Mouse (Mus musculus): ENCODE measurements around the gene Pin1.

The Pin1 gene

GRCm38 (mm10) chr9:20697466-20697865, 45.6 kb downstream of the Pin1 start:
- no peak for DNase-seq (ENCODE audit: extremely low read depth, low read depth)

- DNase-seq (ENCODE audit: extremely low read depth, low read depth), result no peak
Observed at GRCm38 (mm10) chr9:20703832-20704380, 52.0 kb downstream of the Pin1 start.

- DNase-seq (ENCODE audit: extremely low read depth, low read depth), result no peak
Observed at GRCm38 (mm10) chr9:20705420-20705819, 53.5 kb downstream of the Pin1 start.

DNA sequence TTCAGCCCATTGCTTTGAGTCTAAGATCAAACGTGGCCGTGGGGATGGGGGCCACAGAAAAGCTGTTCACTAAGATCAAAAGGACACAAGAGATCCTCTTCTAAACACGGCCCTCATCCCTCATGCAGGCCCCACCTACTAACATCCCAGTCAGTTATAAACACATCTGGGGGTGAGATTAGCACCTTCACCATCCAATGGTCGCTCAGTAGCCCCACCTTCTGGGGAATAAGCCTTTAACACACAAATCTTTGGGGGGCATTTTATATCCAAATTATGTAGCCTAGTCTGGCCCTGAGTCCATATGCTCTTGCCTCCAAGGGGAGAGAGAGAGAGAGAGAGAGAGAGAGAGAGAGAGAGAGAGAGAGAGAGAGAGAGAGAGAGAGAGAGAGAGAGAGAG, 54.1 kb downstream of the Pin1 start:
- DNase-seq (ENCODE audit: extremely low read depth, low read depth), result no peak

- DNase-seq (ENCODE audit: extremely low read depth, low read depth), result no peak
Observed at GRCm38 (mm10) chr9:20710471-20710870, 58.6 kb downstream of the Pin1 start.

DNA sequence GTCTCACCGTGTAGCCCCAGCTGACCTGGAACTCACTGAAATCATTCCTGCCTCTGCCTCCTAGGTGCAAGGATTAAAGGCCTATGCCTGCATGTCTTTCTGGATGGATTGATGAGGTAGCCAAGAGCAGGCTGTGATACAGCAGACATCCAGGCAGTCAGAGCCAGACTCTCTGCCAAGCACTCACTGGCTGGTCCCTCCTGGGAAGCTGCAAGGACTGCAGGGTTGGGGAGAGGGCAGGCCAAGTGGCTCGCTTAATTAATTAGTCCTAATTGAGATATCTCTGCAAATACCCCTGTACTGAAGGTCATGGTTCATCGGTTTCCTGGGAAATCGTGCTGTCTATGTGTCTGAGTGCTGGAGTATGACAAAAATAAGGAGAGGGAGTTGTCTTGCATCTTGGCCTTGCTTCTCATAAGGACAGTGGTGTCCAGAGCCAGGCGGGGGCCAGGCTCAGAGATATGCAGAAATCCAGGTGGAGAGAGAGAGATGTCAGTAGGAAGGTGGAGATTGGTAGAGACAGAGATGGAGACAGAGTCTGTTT, 61.1 kb downstream of the Pin1 start:
- DNase-seq (ENCODE audit: extremely low read depth, low read depth), result no peak

DNA sequence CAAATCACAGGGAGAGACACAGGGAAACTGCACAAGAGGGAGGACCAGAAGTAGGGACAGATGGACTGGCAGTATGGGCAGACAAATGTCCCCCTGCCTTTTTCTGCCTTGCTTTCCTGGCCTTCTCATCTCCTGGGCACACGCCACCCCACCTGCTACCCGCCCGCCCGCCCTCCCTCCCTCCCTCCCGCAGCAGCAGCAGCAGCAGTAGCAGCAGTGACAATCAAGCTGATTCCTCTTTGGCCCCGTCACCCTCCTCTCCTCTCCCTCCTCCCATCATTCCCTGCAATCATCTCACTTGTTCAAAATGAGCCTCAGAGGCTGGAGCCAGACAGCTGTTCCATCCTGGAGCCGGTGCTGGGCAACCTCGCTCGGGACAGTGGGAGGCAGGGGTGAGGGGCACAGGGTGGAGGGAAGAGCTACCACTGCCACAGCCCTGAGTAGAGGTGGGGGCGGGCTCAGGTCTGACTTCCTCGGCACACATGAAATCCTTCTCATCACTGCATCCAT, 61.6 kb downstream of the Pin1 start:
- DNase-seq (ENCODE audit: extremely low read depth, low read depth), result no peak

DNA sequence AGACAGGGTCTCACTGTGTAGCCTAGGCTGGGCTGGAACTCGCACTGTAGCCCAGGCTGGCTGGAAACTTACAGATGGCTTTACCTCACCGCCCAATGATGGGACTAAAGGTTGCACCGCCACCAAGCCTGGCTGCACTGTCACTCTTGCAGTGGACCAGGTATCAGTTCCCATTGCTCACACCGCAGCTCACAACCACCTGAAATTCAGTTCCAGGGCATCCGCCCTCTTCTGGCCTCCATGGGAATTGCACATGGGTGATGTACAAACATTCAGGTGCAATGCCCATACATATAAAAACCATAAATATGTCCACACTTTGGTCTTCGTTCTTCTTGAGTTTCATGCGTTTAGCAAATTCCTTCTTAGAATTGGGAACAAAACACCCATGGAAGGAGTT, 63.4 kb downstream of the Pin1 start:
- no peak for DNase-seq (ENCODE audit: extremely low read depth, low read depth)
